Mouse (Mus musculus): ENCODE data around the gene Cmip. TPM values are rescaled to one million over a fixed set of nuclear protein-coding genes. Genes with fewer than 3 reads are reported as not detected.
A peak's percentile ranks its signal among the peaks of the same experiment; 100 is the strongest.

The Cmip gene
- polyA plus RNA-seq (2016; fragmentation: Nextera tagmentation; extraction: Ambion mirVana) = 9.3 and 11.2 TPM in 2 replicates

DNA sequence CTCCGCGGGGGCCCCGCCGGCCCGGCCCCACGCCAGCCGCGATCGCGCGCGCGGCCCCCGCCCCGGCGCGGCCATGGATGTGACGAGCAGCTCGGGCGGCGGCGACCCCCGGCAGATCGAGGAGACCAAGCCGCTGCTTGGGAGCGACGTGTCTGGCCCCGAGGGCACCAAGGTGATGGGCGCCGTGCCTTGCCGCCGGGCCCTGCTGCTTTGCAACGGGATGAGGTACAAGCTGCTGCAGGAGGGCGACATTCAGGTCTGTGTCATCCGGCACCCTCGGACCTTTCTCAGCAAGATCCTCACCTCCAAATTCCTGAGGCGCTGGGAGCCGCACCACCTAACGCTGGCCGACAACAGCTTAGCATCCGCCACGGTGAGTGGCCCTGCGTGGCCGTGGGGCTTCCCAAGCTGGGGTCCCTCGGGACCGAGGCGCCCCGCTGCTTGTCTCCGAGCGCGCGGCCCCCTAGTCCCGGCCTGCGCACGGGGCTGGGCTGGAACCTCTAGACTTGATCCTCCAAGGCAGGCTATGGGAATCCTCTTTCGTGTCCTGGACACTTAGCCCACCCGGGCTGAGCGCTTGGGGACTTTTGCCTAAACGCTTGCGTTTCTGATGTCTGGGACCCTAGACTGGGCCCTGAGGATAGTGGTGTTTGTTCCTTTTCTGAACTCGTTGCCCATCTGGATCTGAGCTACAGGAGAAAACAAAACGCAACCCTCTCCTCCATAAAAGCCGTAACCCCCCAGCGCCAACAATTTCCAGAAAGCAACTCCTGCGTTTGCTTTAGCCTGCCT, at the start of gene Cmip:
TSS of gene Cmip (plus strand) at position 36 of the 792 bp plus-strand sequence.
- peak; percentile 63 for DNase-seq (ENCODE audit: low spot score)

DNA sequence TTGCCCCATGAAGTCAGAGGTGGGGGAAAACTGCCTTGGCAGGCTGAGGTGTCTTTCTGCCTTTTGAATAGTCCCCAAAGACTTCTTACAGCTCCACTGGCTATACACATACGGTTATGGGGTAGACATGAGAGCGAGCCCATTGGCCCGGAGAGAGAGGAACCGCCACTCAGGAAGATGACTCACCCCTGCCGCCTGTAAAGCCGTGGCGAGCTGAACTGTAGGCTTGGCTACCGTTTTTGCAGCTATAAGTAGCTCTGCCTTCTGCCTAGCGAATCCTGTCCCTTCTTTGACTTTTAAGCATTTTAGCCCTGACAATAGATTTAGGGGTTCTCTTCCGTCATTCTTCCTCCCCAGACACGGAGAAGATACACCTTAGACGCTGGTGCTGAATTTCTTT, 47.7 kb upstream of the Cmip start:
- H3K27ac ChIP-seq (replicated peaks) = no peak overlapping the region
- H3K4me1 ChIP-seq = peaks cover 3% of the 10 kb centered on the region; the same call in 1 of the 2 replicates
- H3K9me3 ChIP-seq (replicated peaks) = no peaks in the 10 kb centered on the region
- peaks cover 68% of the 10 kb centered on the region for H3K36me3 ChIP-seq
- no peak for DNase-seq (ENCODE audit: low spot score)
- 94% methylated on average over 12 of the region's 12 CpGs for WGBS
- no peak overlapping the region for H3K4me3 ChIP-seq
- H3K27me3 ChIP-seq (ENCODE audit: low read depth, poor library complexity, severe bottlenecking) = no peaks in the 10 kb centered on the region

More for the DNA sequence above, at the start of gene Cmip:
- peaks cover 12% of the 10 kb centered on the region; the same call in 1 of the 2 replicates for H3K27me3 ChIP-seq (ENCODE audit: low read depth, poor library complexity, severe bottlenecking)
- peak within 1 kb of the TSS; percentile 93 for H3K4me3 ChIP-seq
- under 1% methylated on average over 65 of the region's 65 CpGs for WGBS
- H3K36me3 ChIP-seq = no peaks in the 10 kb centered on the region
- peak within 1 kb of the TSS; percentile 97 for H3K27ac ChIP-seq (replicated peaks)
- peaks cover 50% of the 10 kb centered on the region for H3K4me1 ChIP-seq
- H3K9me3 ChIP-seq (replicated peaks) = no peaks in the 10 kb centered on the region

DNA sequence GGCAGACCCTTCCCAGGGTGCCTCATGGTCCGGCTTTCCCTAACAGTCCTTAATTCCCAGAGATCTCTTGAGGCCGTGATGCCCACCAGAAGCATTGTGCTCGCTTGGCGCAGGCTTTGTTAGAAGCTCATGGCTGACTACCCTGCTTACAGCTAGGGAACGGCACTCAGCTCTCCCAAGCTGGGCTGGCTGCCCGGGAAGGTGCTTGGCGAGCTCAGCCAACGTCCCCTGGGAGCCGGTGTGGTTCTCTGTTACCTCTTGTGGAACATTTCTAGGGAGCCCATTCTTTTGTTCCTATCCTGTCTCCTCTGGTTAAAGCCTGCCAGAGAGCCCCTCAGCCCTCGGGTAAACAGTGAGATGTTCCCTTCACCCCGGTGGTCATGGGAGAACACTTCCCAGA, 44.8 kb upstream of the Cmip start:
- Histone ChIP-seq H3K36me3 (peaks cover 56% of the 10 kb centered on the region), H3K27ac (replicated peaks) (no peak overlapping the region), H3K9me3 (replicated peaks) (no peaks in the 10 kb centered on the region), H3K4me1 (peaks cover 3% of the 10 kb centered on the region; the same call in 1 of the 2 replicates), H3K27me3 (ENCODE audit: low read depth, poor library complexity, severe bottlenecking) (no peaks in the 10 kb centered on the region), H3K4me3 (no peak overlapping the region)
- WGBS = 90% methylated on average over 11 of the region's 11 CpGs
- no peak for DNase-seq (ENCODE audit: low spot score)

DNA sequence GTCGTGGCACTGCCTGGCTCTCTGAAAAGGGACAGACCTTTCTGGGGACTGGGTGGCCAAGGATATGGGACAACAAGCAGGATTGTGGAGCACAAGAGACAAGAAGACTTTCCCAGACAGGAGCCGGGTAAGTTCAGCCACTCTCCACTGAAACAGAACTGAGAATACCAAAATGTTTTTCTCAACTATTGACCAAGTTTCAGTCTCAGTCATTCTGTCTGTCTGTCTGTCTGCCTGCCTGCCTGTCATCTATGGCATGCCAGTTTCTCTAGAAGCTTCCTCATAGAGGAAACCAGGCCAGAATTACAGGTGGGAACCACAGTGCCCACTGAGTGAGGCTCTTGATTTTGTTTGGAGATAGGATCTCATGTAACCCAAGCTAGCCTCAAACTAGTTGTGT, 39.1 kb upstream of the Cmip start:
- WGBS = 91% methylated on average over 2 of the region's 2 CpGs
- H3K27ac ChIP-seq (replicated peaks) = no peak overlapping the region
- no peak for DNase-seq (ENCODE audit: low spot score)
- H3K9me3 ChIP-seq (replicated peaks) = no peaks in the 10 kb centered on the region
- H3K4me3 ChIP-seq = no peak overlapping the region
- peaks cover 18% of the 10 kb centered on the region for H3K36me3 ChIP-seq
- H3K27me3 ChIP-seq (ENCODE audit: low read depth, poor library complexity, severe bottlenecking) = no peaks in the 10 kb centered on the region
- peaks cover 3% of the 10 kb centered on the region; the same call in 1 of the 2 replicates for H3K4me1 ChIP-seq

DNA sequence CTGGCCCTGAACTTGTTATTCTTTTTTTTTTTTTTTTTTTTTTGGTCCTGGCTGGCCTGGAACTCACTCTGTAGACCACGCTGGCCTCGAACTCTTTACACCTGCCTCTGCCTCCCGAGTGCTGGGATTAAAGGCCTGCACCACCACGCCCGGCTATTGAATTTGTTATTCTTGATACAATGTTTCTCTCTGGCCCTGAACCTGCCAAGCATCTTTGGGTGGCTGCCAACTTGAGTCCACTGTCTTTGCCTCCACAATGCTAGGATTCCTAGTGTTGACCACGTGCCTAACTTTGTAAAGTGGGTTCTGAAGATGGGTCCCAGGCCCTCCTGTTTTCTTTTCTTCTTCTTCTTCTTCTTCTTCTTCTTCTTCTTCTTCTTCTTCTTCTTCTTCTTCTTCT, 34.5 kb upstream of the Cmip start:
- H3K36me3 ChIP-seq = no peaks in the 10 kb centered on the region

DNA sequence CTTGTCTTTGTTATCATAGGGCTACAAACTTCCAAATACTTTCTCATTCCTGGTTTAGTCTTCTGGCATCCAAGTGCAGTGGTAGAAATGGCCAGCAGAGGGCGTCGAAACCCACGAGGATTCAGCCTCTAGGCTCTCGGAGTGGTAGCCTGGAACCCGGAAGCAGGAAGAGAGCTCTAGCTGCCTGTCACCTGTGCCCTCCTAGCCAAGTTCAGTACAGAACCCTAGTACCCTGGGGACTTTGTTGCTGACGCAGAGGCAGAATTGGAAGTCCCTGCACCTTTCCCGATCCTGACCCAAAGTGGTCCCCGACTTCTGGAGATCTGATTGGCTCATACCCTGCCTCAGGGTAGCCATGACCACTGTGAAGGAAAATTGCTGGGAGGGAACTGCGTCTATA, 32.2 kb upstream of the Cmip start:
- DNase-seq (ENCODE audit: low spot score) = peak; percentile 85
- peak overlapping the region; percentile 34; the same call in 1 of the 2 replicates for H3K27ac ChIP-seq (replicated peaks)
- no peaks in the 10 kb centered on the region for H3K9me3 ChIP-seq (replicated peaks)
- 16% methylated on average over 9 of the region's 9 CpGs for WGBS
- H3K4me3 ChIP-seq = peak overlapping the region; percentile 46
- no peaks in the 10 kb centered on the region for H3K4me1 ChIP-seq
- no peaks in the 10 kb centered on the region for H3K27me3 ChIP-seq (ENCODE audit: low read depth, poor library complexity, severe bottlenecking)
- H3K36me3 ChIP-seq = no peaks in the 10 kb centered on the region

More for the DNA sequence above, 34.5 kb upstream of the Cmip start:
- DNase-seq (ENCODE audit: low spot score) = no peak
- Histone ChIP-seq H3K4me1 (no peaks in the 10 kb centered on the region), H3K27ac (replicated peaks) (no peak overlapping the region), H3K27me3 (ENCODE audit: low read depth, poor library complexity, severe bottlenecking) (no peaks in the 10 kb centered on the region), H3K9me3 (replicated peaks) (no peaks in the 10 kb centered on the region), H3K4me3 (no peak overlapping the region)
- WGBS = 84% methylated on average over 6 of the region's 6 CpGs

DNA sequence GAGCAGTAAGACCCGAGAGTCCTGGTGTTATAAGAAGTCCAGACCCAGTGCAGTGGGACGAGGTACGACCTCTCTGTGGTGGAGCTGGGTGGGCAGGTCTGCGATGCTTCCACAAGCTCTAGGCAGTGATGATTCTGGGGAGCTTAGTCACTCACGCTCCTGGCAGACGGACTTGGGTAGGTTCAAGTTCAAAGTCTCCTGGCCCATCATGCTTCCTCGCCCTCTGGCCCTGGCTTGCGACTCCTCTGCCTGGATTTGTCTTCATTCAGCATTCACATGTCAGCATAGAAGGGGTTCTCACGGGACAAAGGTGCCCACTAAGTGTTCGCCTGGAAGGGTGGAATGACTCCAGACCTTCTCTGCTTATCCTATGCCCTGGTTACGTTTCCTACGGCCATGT, 30.6 kb upstream of the Cmip start:
- H3K9me3 ChIP-seq (replicated peaks) = no peaks in the 10 kb centered on the region
- H3K36me3 ChIP-seq = no peaks in the 10 kb centered on the region
- no peak overlapping the region for H3K4me3 ChIP-seq
- no peaks in the 10 kb centered on the region for H3K4me1 ChIP-seq
- no peak overlapping the region for H3K27ac ChIP-seq (replicated peaks)
- H3K27me3 ChIP-seq (ENCODE audit: low read depth, poor library complexity, severe bottlenecking) = no peaks in the 10 kb centered on the region
- no peak for DNase-seq (ENCODE audit: low spot score)
- WGBS = 90% methylated on average over 12 of the region's 12 CpGs

DNA sequence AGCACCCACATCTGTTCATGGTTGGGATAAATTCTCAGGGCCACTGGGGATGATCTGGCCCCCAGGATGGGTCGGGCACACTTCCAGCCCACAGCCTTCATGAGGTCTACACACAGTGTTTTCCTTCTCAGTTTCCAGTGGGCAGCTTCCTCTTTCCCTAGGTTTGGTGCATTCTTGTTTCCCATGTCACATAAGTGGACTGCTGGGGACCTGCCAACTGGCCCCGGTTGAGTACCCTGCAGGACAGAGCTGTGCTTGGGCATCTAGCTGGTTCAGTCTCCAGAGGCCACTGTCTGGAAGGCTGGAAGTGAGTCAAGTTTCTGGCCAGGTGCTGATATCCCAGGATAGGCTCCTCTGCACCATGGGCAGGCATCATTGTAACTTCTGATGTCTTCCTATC, 29.5 kb upstream of the Cmip start:
- no peak for DNase-seq (ENCODE audit: low spot score)
- 87% methylated on average over 2 of the region's 2 CpGs for WGBS
- no peaks in the 10 kb centered on the region for H3K36me3 ChIP-seq

DNA sequence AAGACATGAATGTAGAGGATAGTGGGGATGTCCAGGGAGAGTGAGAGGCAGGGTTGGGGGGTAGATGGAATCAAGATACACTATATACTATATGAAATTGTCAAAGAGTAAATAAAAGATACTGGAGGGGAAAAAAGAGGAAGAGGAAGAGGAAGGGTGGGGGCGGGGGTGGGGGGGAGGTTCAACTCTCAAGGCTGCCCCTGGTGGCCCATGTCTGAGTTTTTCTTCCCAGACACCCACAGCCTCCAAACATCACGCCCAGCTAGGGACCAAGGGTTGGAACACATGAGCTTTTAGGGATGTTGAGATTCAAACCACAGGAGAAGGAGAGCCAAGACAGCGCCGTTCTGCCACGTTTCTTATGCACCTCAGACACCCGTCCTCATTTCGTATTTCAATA, 23.7 kb upstream of the Cmip start:
- Histone ChIP-seq H3K4me3 (no peak overlapping the region), H3K9me3 (replicated peaks) (no peaks in the 10 kb centered on the region), H3K27me3 (ENCODE audit: low read depth, poor library complexity, severe bottlenecking) (no peaks in the 10 kb centered on the region), H3K4me1 (no peaks in the 10 kb centered on the region), H3K27ac (replicated peaks) (no peak overlapping the region), H3K36me3 (no peaks in the 10 kb centered on the region)
- DNase-seq (ENCODE audit: low spot score) = no peak
- 89% methylated on average over 7 of the region's 7 CpGs for WGBS

More for the DNA sequence above, 29.5 kb upstream of the Cmip start:
- no peaks in the 10 kb centered on the region for H3K4me1 ChIP-seq
- no peaks in the 10 kb centered on the region for H3K27me3 ChIP-seq (ENCODE audit: low read depth, poor library complexity, severe bottlenecking)
- H3K4me3 ChIP-seq = no peak overlapping the region
- no peak overlapping the region for H3K27ac ChIP-seq (replicated peaks)
- no peaks in the 10 kb centered on the region for H3K9me3 ChIP-seq (replicated peaks)

DNA sequence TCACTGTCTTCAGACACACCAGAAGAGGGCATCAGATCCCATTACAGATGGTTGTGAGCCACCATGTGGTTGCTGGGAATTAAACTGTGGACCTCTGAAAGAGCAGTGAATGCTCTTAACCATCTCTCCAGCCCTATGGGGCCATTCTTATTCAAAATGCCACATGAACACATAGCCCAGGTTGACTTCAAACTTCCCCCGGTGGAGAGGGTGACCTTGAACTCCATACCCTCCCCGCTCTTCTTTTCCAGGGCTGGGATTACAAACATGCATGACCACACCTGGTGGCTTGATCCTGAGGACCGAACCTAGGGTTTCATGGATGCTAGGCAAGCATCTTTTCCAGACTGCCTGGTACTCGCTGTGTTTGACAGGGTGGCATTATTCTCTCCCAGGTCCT, 20.3 kb upstream of the Cmip start:
- H3K27ac ChIP-seq (replicated peaks) = no peak overlapping the region
- 96% methylated on average over 4 of the region's 4 CpGs for WGBS

DNA sequence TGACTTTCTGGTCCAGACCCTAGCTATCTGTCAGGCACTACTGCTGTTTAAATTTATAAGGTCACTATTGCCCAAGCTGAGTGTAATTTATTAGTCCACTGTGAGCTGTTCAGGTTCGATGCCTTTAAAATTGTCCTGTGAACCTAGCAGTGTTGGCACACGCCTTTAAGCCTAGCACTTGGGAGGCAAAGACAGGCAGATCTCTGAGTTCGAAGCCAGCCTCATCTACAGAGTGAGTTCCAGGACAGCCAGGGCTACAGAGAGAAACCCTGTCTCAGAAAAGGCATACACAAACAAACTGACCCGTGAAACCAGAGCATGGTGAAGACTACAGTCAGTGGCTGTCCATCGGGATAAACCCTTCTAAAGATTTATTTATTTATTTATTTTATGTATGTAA, 16.5 kb upstream of the Cmip start:
- DNase-seq (ENCODE audit: low spot score) = no peak
- peaks cover 12% of the 10 kb centered on the region for H3K4me1 ChIP-seq
- 88% methylated on average over 5 of the region's 5 CpGs for WGBS
- H3K4me3 ChIP-seq = no peak overlapping the region
- H3K9me3 ChIP-seq (replicated peaks) = no peaks in the 10 kb centered on the region
- no peaks in the 10 kb centered on the region for H3K36me3 ChIP-seq
- no peaks in the 10 kb centered on the region for H3K27me3 ChIP-seq (ENCODE audit: low read depth, poor library complexity, severe bottlenecking)
- no peak overlapping the region for H3K27ac ChIP-seq (replicated peaks)

More for the DNA sequence above, 20.3 kb upstream of the Cmip start:
- no peak for DNase-seq (ENCODE audit: low spot score)
- H3K27me3 ChIP-seq (ENCODE audit: low read depth, poor library complexity, severe bottlenecking) = no peaks in the 10 kb centered on the region
- H3K4me3 ChIP-seq = no peak overlapping the region
- no peaks in the 10 kb centered on the region for H3K9me3 ChIP-seq (replicated peaks)
- peaks cover 6% of the 10 kb centered on the region for H3K4me1 ChIP-seq
- H3K36me3 ChIP-seq = no peaks in the 10 kb centered on the region

DNA sequence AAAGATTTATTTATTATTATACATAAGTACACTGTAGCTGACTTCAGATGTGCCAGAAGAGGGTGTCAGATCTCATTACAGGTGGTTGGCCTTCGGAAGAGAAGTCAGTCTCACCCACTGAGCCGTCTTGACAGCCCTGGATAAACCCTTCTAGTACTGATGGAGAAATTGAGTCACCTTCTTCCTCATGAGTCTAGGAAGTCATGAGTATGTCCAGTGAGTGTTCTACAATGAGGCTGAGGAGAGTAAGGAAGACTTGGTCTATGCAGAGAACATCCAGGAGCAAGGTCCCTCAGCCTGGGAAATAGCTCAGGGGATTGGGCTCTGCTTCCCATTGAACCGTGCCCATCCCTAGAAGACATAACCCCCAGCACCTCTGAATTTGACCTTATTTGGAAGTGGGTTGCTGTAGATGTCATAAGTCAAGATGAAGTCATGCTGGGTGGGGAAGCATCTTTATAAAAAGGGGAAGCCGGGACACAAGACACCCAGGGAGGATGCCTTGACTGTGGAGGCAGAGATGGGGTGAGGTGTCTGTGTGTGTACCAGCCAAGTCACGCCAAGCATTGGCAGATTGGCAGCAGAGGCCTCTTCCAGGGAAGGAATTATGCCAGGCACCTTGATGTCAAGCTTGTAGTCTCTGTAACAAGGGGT, 15.9 kb upstream of the Cmip start:
- Histone ChIP-seq H3K4me1 (peaks cover 12% of the 10 kb centered on the region), H3K27ac (replicated peaks) (no peak overlapping the region)
- DNase-seq (ENCODE audit: low spot score) = no peak

DNA sequence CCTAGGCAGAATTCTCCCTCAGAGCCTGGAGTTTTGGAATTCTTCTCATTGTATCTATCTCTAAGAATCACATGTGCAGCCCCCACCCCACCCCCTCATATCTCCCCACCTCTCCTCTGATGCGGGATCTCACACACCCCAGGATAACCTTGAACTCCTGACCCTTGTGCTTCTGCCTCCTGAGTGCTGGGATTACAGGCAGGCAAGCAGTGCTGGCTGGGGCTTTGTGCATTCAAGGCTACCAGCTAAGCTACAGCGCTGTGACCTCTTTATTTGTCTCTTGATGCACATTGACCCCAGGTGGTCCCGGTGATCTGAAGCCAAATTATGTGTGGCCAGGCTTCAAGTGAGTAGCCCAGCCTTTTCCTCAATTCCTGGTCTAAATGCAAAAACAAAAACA, 15.0 kb upstream of the Cmip start:
- H3K27me3 ChIP-seq (ENCODE audit: low read depth, poor library complexity, severe bottlenecking) = no peaks in the 10 kb centered on the region
- no peak overlapping the region for H3K27ac ChIP-seq (replicated peaks)
- no peaks in the 10 kb centered on the region for H3K9me3 ChIP-seq (replicated peaks)
- H3K36me3 ChIP-seq = no peaks in the 10 kb centered on the region
- peak; percentile 23 for DNase-seq (ENCODE audit: low spot score)
- H3K4me3 ChIP-seq = no peak overlapping the region
- peaks cover 12% of the 10 kb centered on the region for H3K4me1 ChIP-seq
- 21% methylated on average over 3 of the region's 3 CpGs for WGBS

More for the DNA sequence above, 15.9 kb upstream of the Cmip start:
- Histone ChIP-seq H3K36me3 (no peaks in the 10 kb centered on the region), H3K4me3 (no peak overlapping the region), H3K9me3 (replicated peaks) (no peaks in the 10 kb centered on the region), H3K27me3 (ENCODE audit: low read depth, poor library complexity, severe bottlenecking) (no peaks in the 10 kb centered on the region)
- WGBS = 85% methylated on average over 5 of the region's 5 CpGs
